Mouse (Mus musculus): Measurements from ENCODE around the gene Mis18bp1. TPM values are rescaled to one million over a fixed set of nuclear protein-coding genes. Genes with fewer than 3 reads are reported as not detected.

Gene Mis18bp1
- total and polyA plus RNA-seq, 2 experiments from 2014 or later = 4.3 to 4.5 TPM

- TF ChIP-seq CTCF (IDR thresholded peaks at IDR 0.05) = no peak
- H3K9me3 ChIP-seq (ENCODE audit: low read length) = no peaks in the 10 kb centered on the region
- DNase-seq (ENCODE audit: low spot score) (no peak), ATAC-seq (ENCODE audit: low FRiP score) (no peak)
- 91% methylated on average over 4 of the region's 4 CpGs for WGBS
- no peaks in the 10 kb centered on the region for H3K27me3 ChIP-seq (ENCODE audit: insufficient read depth, low read length)
- H3K36me3 ChIP-seq (ENCODE audit: insufficient read depth, low read length) = peaks cover 6% of the 10 kb centered on the region; the same call in 1 of the 2 replicates
- no peak overlapping the region for H3K4me2 ChIP-seq (ENCODE audit: low read depth, low read length, poor library complexity, severe bottlenecking)
- no peak overlapping the region for H3K27ac ChIP-seq (ENCODE audit: low read depth, low read length)
- no peaks in the 10 kb centered on the region for H3K4me1 ChIP-seq (ENCODE audit: insufficient read depth, low read length)
- no peak overlapping the region for H3K4me3 ChIP-seq (ENCODE audit: low read depth, low read length)
- no peak overlapping the region for H3K9ac ChIP-seq (replicated peaks; ENCODE audit: low read length, poor library complexity, severe bottlenecking)
These were observed 58.5 kb downstream of the Mis18bp1 start for GRCm38 (mm10) chr12:65113925-65114324.

GRCm38 (mm10) chr12:65112811-65113210 is 59.6 kb downstream of the Mis18bp1 start:
- WGBS = 91% methylated on average over 1 of the region's 1 CpGs
- TF ChIP-seq CTCF (IDR thresholded peaks at IDR 0.05) = no peak

DNA sequence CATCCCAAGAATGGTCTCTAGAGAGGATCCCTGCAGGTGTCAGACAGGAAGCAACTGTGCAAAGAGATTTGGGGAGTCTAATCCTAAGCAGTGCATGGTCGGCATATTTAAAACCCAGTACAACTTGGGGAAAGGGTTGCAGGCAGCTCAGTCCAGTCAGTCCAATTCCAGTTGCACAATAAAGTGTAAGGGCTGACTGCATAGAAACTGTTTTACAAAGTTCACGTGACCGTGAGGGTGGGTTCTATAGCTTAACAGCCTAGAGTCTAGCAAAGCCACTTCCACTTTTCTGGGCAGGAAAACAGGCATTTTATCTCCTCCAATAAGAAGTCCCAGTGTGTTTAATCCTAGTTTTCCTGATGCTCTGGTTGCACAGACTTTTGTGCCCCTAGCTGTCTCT is 60.9 kb downstream of the Mis18bp1 start:
- no peak for ATAC-seq (ENCODE audit: low FRiP score)
- peaks cover 2% of the 10 kb centered on the region; the same call in 1 of the 2 replicates for H3K36me3 ChIP-seq (ENCODE audit: insufficient read depth, low read length)
- whole genome bisulfite sequencing = 96% methylated on average over 3 of the region's 3 CpGs

More at GRCm38 (mm10) chr12:65112811-65113210, 59.6 kb downstream of the Mis18bp1 start:
- H3K27ac ChIP-seq (ENCODE audit: low read depth, low read length) = no peak overlapping the region
- no peak overlapping the region for H3K9ac ChIP-seq (replicated peaks; ENCODE audit: low read length, poor library complexity, severe bottlenecking)
- no peak overlapping the region for H3K4me2 ChIP-seq (ENCODE audit: low read depth, low read length, poor library complexity, severe bottlenecking)
- H3K27me3 ChIP-seq (ENCODE audit: insufficient read depth, low read length) = no peaks in the 10 kb centered on the region
- no peaks in the 10 kb centered on the region for H3K36me3 ChIP-seq (ENCODE audit: insufficient read depth, low read length)
- ATAC-seq (ENCODE audit: low FRiP score) (no peak), DNase-seq (ENCODE audit: low spot score) (no peak)
- no peaks in the 10 kb centered on the region for H3K4me1 ChIP-seq (ENCODE audit: insufficient read depth, low read length)
- H3K4me3 ChIP-seq (ENCODE audit: low read depth, low read length) = no peak overlapping the region
- no peaks in the 10 kb centered on the region for H3K9me3 ChIP-seq (ENCODE audit: low read length)

GRCm38 (mm10) chr12:65108746-65109145 is 63.7 kb downstream of the Mis18bp1 start:
- Histone ChIP-seq H3K4me3 (ENCODE audit: low read depth, low read length) (no peak overlapping the region), H3K9me3 (ENCODE audit: low read length) (no peaks in the 10 kb centered on the region), H3K4me2 (ENCODE audit: low read depth, low read length, poor library complexity, severe bottlenecking) (no peak overlapping the region), H3K9ac (replicated peaks; ENCODE audit: low read length, poor library complexity, severe bottlenecking) (no peak overlapping the region), H3K27me3 (ENCODE audit: insufficient read depth, low read length) (no peaks in the 10 kb centered on the region), H3K4me1 (ENCODE audit: insufficient read depth, low read length) (no peaks in the 10 kb centered on the region), H3K27ac (ENCODE audit: low read depth, low read length) (no peak overlapping the region), H3K36me3 (ENCODE audit: insufficient read depth, low read length) (peaks cover 16% of the 10 kb centered on the region)
- no peak for ATAC-seq (ENCODE audit: low FRiP score)
- no peak for DNase-seq (ENCODE audit: low spot score)
- no peak for TF ChIP-seq CTCF (IDR thresholded peaks at IDR 0.05)
- WGBS = 64% methylated on average over 1 of the region's 1 CpGs

More for the DNA sequence above, 60.9 kb downstream of the Mis18bp1 start:
- Histone ChIP-seq H3K27me3 (ENCODE audit: insufficient read depth, low read length) (no peaks in the 10 kb centered on the region), H3K4me2 (ENCODE audit: low read depth, low read length, poor library complexity, severe bottlenecking) (no peak overlapping the region), H3K9ac (replicated peaks; ENCODE audit: low read length, poor library complexity, severe bottlenecking) (no peak overlapping the region), H3K4me3 (ENCODE audit: low read depth, low read length) (no peak overlapping the region), H3K4me1 (ENCODE audit: insufficient read depth, low read length) (no peaks in the 10 kb centered on the region), H3K9me3 (ENCODE audit: low read length) (no peaks in the 10 kb centered on the region), H3K27ac (ENCODE audit: low read depth, low read length) (no peak overlapping the region)
- no peak for TF ChIP-seq CTCF (IDR thresholded peaks at IDR 0.05)
- no peak for DNase-seq (ENCODE audit: low spot score)

Other genes with a start within 250 kb of the Mis18bp1 start
- gene Klhl28, start 207.1 kb downstream of the Mis18bp1 start, total RNA-seq (2014; rRNA removed) = 21.3 and 25.4 TPM in 2 replicates
- gene Klhl28, start 207.1 kb downstream of the Mis18bp1 start, polyA plus RNA-seq (2015; fragmentation: Nextera tagmentation; extraction: Ambion mirVana) = 22.6 and 23.4 TPM in 2 replicates
- 27.1 and 34.1 TPM in 2 replicates for gene Togaram1, start 206.8 kb downstream of the Mis18bp1 start, total RNA-seq (2014; rRNA removed)
- 14.6 and 16.1 TPM in 2 replicates for gene Togaram1, start 206.8 kb downstream of the Mis18bp1 start, polyA plus RNA-seq (2015; fragmentation: Nextera tagmentation; extraction: Ambion mirVana)
- 38.3 and 52.2 TPM in 2 replicates for gene Prpf39, start 136.3 kb downstream of the Mis18bp1 start, total RNA-seq (2014; rRNA removed)
- 32.6 and 40.7 TPM in 2 replicates for gene Prpf39, start 136.3 kb downstream of the Mis18bp1 start, polyA plus RNA-seq (2015; fragmentation: Nextera tagmentation; extraction: Ambion mirVana)
- 164 and 285 TPM in 2 replicates for gene Fkbp3, start 98.6 kb downstream of the Mis18bp1 start, total RNA-seq (2014; rRNA removed)
- gene Fkbp3, start 98.6 kb downstream of the Mis18bp1 start, polyA plus RNA-seq (2015; fragmentation: Nextera tagmentation; extraction: Ambion mirVana) = 443 and 445 TPM in 2 replicates
- 20.5 and 29.5 TPM in 2 replicates for gene Fancm, start 97.0 kb downstream of the Mis18bp1 start, total RNA-seq (2014; rRNA removed)
- 6.5 and 7.9 TPM in 2 replicates for gene Fancm, start 97.0 kb downstream of the Mis18bp1 start, polyA plus RNA-seq (2015; fragmentation: Nextera tagmentation; extraction: Ambion mirVana)
- not detected in 2 replicates for gene Wdr20rt, start 52.9 kb upstream of the Mis18bp1 start, total RNA-seq (2014; rRNA removed)
- not detected in 2 replicates for gene Wdr20rt, start 52.9 kb upstream of the Mis18bp1 start, polyA plus RNA-seq (2015; fragmentation: Nextera tagmentation; extraction: Ambion mirVana)

All from midbrain, postnatal 0 days (tissue).